Mouse (Mus musculus) limb, embryonic 13.5 days (tissue): ENCODE measurements around the gene Gm5916. TPM values are rescaled to one million over a fixed set of nuclear protein-coding genes. Genes with fewer than 3 reads are reported as not detected.

Experiments used
- ATAC-seq: fragments of 200-750 bp; cut with Nextera tagmentation; 2 replicates; pipeline ENCODE4 v1.8.0; 2017; ENCODE audit warnings: low read depth, moderate number of reproducible peaks, moderate TSS enrichment; ENCODE audit not compliant: low FRiP score
- H3K27ac ChIP-seq: fragments of 300-500 bp; sonication (generic); 2 replicates; pipeline ENCODE4 v1.5.1; 2015; ENCODE audit warnings: inconsistent platforms, mild to moderate bottlenecking, moderate library complexity
- H3K27me3 ChIP-seq: fragments of 300-500 bp; sonication (generic); 2 replicates; pipeline ENCODE4 v1.6.1; 2015; ENCODE audit warnings: mild to moderate bottlenecking, inconsistent platforms
- H3K36me3 ChIP-seq: fragments of 300-500 bp; sonication (generic); 2 replicates; pipeline ENCODE4 v1.6.1; 2015; ENCODE audit warnings: inconsistent platforms, mild to moderate bottlenecking, moderate library complexity
- H3K4me1 ChIP-seq: fragments of 300-500 bp; sonication (generic); 2 replicates; pipeline ENCODE4 v1.6.1; 2015; ENCODE audit warnings: inconsistent platforms
- H3K4me2 ChIP-seq: fragments of 300-500 bp; sonication (generic); replicated peaks from 2 replicates; pipeline ENCODE4 v1.6.1; 2015; ENCODE audit warnings: inconsistent platforms, mild to moderate bottlenecking, moderate library complexity
- H3K4me3 ChIP-seq: fragments of 300-500 bp; sonication (generic); 2 replicates; pipeline ENCODE4 v1.5.1; 2015; ENCODE audit warnings: moderate library complexity, mild to moderate bottlenecking, inconsistent platforms
- H3K9ac ChIP-seq: fragments of 300-500 bp; sonication (generic); 2 replicates; pipeline ENCODE4 v1.6.1; 2015; ENCODE audit warnings: mild to moderate bottlenecking, inconsistent platforms
- H3K9me3 ChIP-seq: fragments of 300-500 bp; sonication (generic); 2 replicates; pipeline ENCODE4 v1.6.1; 2016; ENCODE audit warnings: inconsistent platforms
- WGBS: fragments of 180-500 bp; shearing (Covaris S2); methylation state at CpG from one replicate; pipeline ENCODE4 v1.1.7; 2015; 5-methylcytosine and 5-hydroxymethylcytosine counted together
- polyA plus RNA-seq: library from polyadenylated mRNA; unstranded; fragments of >200 nt; fragmentation: Nextera tagmentation; extraction: Ambion mirVana; gene quantifications from 2 replicates; pipeline ENCODE4 v1.2.1, GENCODE M21; 2015

Gm5916 gene
- not detected in 2 replicates for polyA plus RNA-seq

DNA sequence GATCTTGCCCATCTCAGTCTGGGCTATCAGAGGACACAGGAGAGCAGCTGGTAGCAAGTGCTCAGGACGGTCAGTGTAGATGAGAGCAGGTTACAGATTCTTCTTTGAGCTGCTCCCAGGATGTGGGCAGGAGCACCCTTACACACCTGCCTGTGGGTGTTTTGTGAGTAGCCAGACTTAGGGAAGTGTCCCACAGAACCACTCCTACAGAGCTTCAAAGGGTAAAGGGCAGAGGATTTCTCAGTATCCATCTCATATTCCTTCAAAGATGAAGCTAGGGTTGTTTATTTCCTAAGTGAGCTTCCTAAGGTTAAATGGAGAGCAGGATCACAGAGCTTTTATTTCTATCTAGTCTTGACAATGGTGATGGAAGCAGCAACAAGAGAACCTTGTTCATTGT is at the start of gene Gm5916:
Gene Gm5916 (minus strand): TSS at position 101 of the 400 bp plus-strand sequence.
- Histone ChIP-seq H3K4me3 (no peak within 1 kb of the TSS), H3K4me1 (no peaks in the 10 kb centered on the region), H3K27me3 (no peaks in the 10 kb centered on the region), H3K9me3 (no peaks in the 10 kb centered on the region), H3K36me3 (no peaks in the 10 kb centered on the region), H3K4me2 (no peak within 1 kb of the TSS), H3K9ac (no peak within 1 kb of the TSS), H3K27ac (no peak within 1 kb of the TSS)
- 68% methylated on average over 1 of the region's 1 CpGs for WGBS
- no peak for ATAC-seq

Other genes starting within 250 kb of the Gm5916 start
- not detected in 2 replicates for gene 9230113P08Rik, start 220.4 kb downstream of the Gm5916 start, polyA plus RNA-seq